Mouse (Mus musculus) testis, adult 2 months (tissue): ENCODE measurements at regions not wholly inside any gene's neighbourhood (a gene's known extent, or its start where the extent isn't known, plus 50 kb on each side); places are given as distances from the start of the nearest gene placed in this dataset.

Source experiments
- CTCF ChIP-seq: fragments of 200-500 bp; IDR thresholded peaks from 2 replicates; pipeline ENCODE4 v1.5.1; 2012; ENCODE audit warnings: low read depth, mild to moderate bottlenecking, inconsistent platforms, low read length, moderate library complexity; ENCODE audit not compliant: control insufficient read depth, insufficient read depth, insufficient replicate concordance
- POLR2A ChIP-seq: fragments of 200-500 bp; IDR thresholded peaks from 2 replicates; pipeline ENCODE4 v1.6.1; 2012; ENCODE audit warnings: low read depth, mild to moderate bottlenecking, inconsistent platforms, low read length, moderate library complexity; ENCODE audit not compliant: control insufficient read depth

DNA sequence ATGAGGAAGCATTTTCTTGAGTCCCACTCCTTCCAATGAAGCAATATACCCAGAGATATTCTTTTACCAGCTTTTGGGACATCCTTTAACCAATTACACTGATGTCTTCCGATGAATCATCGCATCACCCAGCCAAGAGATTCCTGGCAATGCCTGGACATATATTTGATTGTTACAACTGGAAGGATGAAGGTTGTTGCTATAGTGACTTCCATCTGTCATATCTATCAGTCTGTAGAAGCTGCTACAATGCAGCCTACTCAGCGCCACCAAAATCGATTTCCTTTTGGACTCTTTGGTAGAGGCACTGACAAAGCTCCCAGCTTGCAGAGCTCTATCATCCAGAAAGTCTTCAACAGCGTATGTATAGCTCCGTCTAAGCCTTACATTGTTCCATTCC, 661.0 kb upstream of the Sox9 start:
- TF ChIP-seq POLR2A, result no peak
- TF ChIP-seq CTCF, result no peak
